In the genomic region with DNA sequence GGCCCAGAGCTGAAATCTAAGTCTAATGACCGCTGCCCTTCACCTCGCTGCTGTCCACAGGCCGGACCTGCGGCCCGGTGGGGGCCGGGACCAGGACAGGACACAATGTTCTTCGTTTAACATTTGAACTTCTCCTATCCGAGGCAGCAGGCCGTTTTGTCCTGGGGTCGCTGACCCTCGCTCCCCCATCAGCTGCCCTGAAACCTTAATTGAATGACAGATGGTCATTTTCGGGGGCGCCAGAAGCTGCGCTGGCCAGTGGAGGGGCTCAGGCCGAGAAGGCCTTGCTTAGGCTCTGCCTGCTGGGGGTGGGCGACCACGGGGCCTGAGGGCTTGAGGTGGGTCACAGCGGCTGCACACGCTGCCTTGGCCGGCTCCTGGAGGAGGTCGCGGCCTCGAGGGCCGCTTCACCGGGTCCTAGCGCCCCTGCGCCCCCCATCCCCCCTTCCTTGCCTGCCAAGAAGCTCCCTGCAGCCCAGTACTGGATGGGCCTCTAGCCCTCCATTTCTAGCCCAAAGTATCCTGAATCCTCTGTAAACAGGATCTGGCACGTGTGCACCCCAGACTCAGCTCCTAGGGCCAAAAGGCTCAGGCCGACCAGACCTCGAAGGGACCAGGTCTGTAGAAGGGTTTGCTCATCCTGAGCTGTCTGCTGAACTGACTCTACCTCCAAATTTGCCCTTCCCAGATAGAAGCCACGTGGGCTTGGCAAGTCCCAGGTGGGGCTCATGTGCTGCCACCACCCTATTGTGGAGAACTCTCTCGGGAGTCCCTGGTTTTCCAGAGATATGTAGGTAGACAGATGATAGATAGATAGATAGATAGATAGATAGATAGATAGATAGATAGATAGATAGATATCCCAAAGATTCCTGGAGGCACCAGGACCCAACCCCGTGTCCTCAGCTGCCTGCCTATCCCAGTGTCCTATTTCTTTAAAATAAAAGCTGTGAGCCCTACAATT, we compare ENCODE assay signal across 12 mouse cellular contexts. TPM values are rescaled to one million over a fixed set of nuclear protein-coding genes. Genes with fewer than 3 reads are reported as not detected.
DNase-seq lines count a peak whose midpoint lies in the region; ATAC-seq and TF ChIP-seq lines count a peak whose summit lies in the region.
"Had no signal": no experiment of that assay in that cellular context is flagged by ENCODE, and none has a peak within 500 bp of the region (broad histone marks: within the 10 kb centered on the region; RNA-seq: fewer than 3 reads in every experiment).

No protein-coding gene starts in this region.

- WGBS in embryonic facial prominence, embryonic 14.5 days: 3% methylated on average over 31 of the region's 33 CpGs
- 1% methylated on average over 31 of the region's 33 CpGs for whole genome bisulfite sequencing in midbrain, embryonic 12.5 days

- DNase-seq in heart, adult 11 months: peak; percentile 75
- no peak for DNase-seq in heart, postnatal 36 days
- DNase-seq in embryonic facial prominence, embryonic 14.5 days (ENCODE audit: low spot score): no peak
- DNase-seq in right cerebral cortex, adult 2 months (ENCODE audit: low spot score in 2 of 2): no peak
- DNase-seq in adrenal gland, postnatal 10 days: no peak
- no peak for DNase-seq in layer of hippocampus, postnatal 10 days (ENCODE audit: low spot score in 2 of 2)
- DNase-seq: B cell, adult 2 months; thymus, postnatal 14 days had no signal

- intact Hi-C loops in heart, postnatal 36 days (cut with DNase I): no loop called here

- H3K4me3 ChIP-seq in E14TG2a.4 (replicated peaks; ENCODE audit: low read length): peak overlapping the region; percentile 51
- no peak overlapping the region for H3K4me3 ChIP-seq in embryonic facial prominence, embryonic 14.5 days (ENCODE audit: low read depth, low read length)
- peak overlapping the region; percentile 12; the same call in 1 of the 2 replicates for H3K4me3 ChIP-seq in midbrain, embryonic 12.5 days

- H3K9me3 ChIP-seq in E14TG2a.4 (ENCODE audit: low read length): no peaks in the 10 kb centered on the region; the same call in 1 of the 2 replicates
- peaks cover 9% of the 10 kb centered on the region; the same call in 1 of the 2 replicates for H3K9me3 ChIP-seq in embryonic facial prominence, embryonic 14.5 days (ENCODE audit: control insufficient read depth, low read length)
- no peaks in the 10 kb centered on the region for H3K9me3 ChIP-seq in midbrain, embryonic 12.5 days

- no peak for TF ChIP-seq CTCF in E14TG2a.4 (conservative IDR thresholded peaks at IDR 0.05; ENCODE audit: low read length)

- H3K9ac ChIP-seq in embryonic facial prominence, embryonic 14.5 days (ENCODE audit: low read depth, low read length): no peak overlapping the region
- no peak overlapping the region for H3K9ac ChIP-seq in midbrain, embryonic 12.5 days (replicated peaks)
- H3K9ac ChIP-seq: heart, embryonic 13.5 days had no signal

- ATAC-seq in embryonic facial prominence, embryonic 14.5 days (ENCODE audit: low read depth): 0 out of 2 replicates have a peak, but pooled peaks have one; percentile 31
- peak; percentile 25; the same call in 1 of the 2 replicates for ATAC-seq in midbrain, embryonic 12.5 days (ENCODE audit: low FRiP score, low read depth)
- ATAC-seq: intestine, embryonic 16.5 days had no signal

- H3K4me1 ChIP-seq in E14TG2a.4 (replicated peaks; ENCODE audit: low read depth, low read length): peaks cover 28% of the 10 kb centered on the region
- peaks cover 9% of the 10 kb centered on the region for H3K4me1 ChIP-seq in embryonic facial prominence, embryonic 14.5 days (ENCODE audit: control insufficient read depth, insufficient read depth, low read length)
- peaks cover 24% of the 10 kb centered on the region for H3K4me1 ChIP-seq in midbrain, embryonic 12.5 days

- H3K36me3 ChIP-seq in E14TG2a.4 (ENCODE audit: insufficient read depth, low read length): no peaks in the 10 kb centered on the region
- no peaks in the 10 kb centered on the region for H3K36me3 ChIP-seq in embryonic facial prominence, embryonic 14.5 days (ENCODE audit: control insufficient read depth, insufficient read depth, low read length)
- H3K36me3 ChIP-seq in midbrain, embryonic 12.5 days: no peaks in the 10 kb centered on the region
- H3K36me3 ChIP-seq: heart, embryonic 13.5 days had no signal

- H3K27ac ChIP-seq in embryonic facial prominence, embryonic 14.5 days (replicated peaks; ENCODE audit: low read depth, low read length): no peak overlapping the region
- H3K27ac ChIP-seq in midbrain, embryonic 12.5 days (replicated peaks): peak overlapping the region; percentile 68
- H3K27ac ChIP-seq: heart, embryonic 13.5 days had no signal

- peaks cover 81% of the 10 kb centered on the region for H3K27me3 ChIP-seq in E14TG2a.4 (ENCODE audit: insufficient read depth, low read length)
- peaks cover 77% of the 10 kb centered on the region for H3K27me3 ChIP-seq in embryonic facial prominence, embryonic 14.5 days (replicated peaks; ENCODE audit: control insufficient read depth, insufficient read depth, low read length)
- H3K27me3 ChIP-seq in midbrain, embryonic 12.5 days: peaks cover 69% of the 10 kb centered on the region

- no peak overlapping the region for H3K4me2 ChIP-seq in embryonic facial prominence, embryonic 14.5 days (ENCODE audit: low read depth, low read length)
- H3K4me2 ChIP-seq in midbrain, embryonic 12.5 days (replicated peaks): peak overlapping the region; percentile 28

RNA-seq across cellular contexts. Expression of gene Onecut1, which starts 14.6 kb away (rescaled TPM):
- not detected for total RNA-seq in heart, postnatal 36 days (2021)
- 0.24 and 0.31 TPM in 2 replicates for polyA plus RNA-seq in embryonic facial prominence, embryonic 14.5 days (2014; fragmentation: Nextera tagmentation; extraction: Ambion mirVana)
- polyA plus RNA-seq in midbrain, embryonic 12.5 days (2016; fragmentation: Nextera tagmentation; extraction: Ambion mirVana): 16.4 and 18.0 TPM in 2 replicates
- 1 to 10 TPM; 1.1 to 4.8 TPM for total RNA-seq in adrenal gland, postnatal 10 days (2021)
- total RNA-seq in layer of hippocampus, postnatal 10 days (2021): under 1 TPM; 0.14 to 0.16 TPM
